Mouse (Mus musculus) small intestine, adult 2 months (tissue): ENCODE measurements around the gene BC048403.

ENCODE experiments used
- CTCF ChIP-seq: fragments of 200-500 bp; IDR thresholded peaks from 2 replicates; pipeline ENCODE4 v1.5.1; 2012; ENCODE audit warnings: low read depth, mild to moderate bottlenecking, control low read depth, inconsistent platforms, low read length, moderate library complexity, mixed read lengths; ENCODE audit not compliant: insufficient replicate concordance, insufficient read length; ENCODE audit errors: extremely low read depth
- POLR2A ChIP-seq: fragments of 200-500 bp; IDR thresholded peaks from 2 replicates; pipeline ENCODE4 v1.6.1; 2012; ENCODE audit warnings: low read depth, mild to moderate bottlenecking, control low read depth, inconsistent platforms, low read length, moderate library complexity

- TF ChIP-seq CTCF (no peak), POLR2A (no peak)
Observed at GRCm38 (mm10) chr10:121718896-121719585, 20.7 kb upstream of the BC048403 start.
